Mouse (Mus musculus) c-Kit-negative CD71-positive TER-119-positive erythroid progenitor cells, embryonic 14.5 days (primary cell): ENCODE data around the gene Afg1l.

ENCODE experiments used
- DNase-seq: peaks from one replicate; pipeline ENCODE4 v3.0.0-alpha.2; 2013; ENCODE audit warnings: low read depth, low spot score

The Afg1l gene

DNA sequence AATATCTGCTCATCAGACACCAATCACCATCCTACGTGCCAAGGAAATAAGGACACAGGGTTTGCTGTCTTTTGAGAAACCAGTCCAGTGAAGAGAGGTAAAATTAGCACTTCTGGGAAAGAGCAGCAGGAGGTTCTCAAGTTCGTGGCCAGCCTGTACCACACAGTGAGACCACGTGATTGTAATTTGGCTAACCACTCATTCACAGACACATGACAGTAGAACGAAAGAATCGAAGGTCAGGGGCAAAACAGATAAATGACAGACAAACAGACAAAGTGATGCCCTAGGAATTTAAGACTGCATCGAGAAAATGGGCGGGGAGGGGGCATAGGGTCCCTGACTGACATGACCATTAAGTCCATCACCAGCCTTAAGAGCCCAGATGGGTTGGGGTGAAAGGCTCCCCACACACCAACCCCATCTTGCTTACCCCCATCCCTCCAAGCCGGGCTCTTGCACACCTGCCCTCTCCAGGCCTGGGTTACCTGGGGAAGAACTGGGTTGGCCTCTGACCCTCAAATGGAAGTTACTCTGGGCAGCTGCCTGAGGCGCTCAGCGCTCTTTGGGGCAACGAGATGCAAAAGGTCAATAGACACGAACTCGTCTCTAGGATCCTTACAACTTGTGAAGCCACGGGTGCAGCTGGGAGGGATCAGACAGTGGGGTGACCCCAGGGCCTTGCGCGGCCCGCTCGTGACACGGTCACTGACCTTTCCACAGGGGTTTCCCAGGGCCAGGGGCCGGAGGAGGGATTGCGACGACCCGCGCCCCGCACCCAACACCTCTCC, 620 bp downstream of the Afg1l start:
- DNase-seq, result no peak

DNA sequence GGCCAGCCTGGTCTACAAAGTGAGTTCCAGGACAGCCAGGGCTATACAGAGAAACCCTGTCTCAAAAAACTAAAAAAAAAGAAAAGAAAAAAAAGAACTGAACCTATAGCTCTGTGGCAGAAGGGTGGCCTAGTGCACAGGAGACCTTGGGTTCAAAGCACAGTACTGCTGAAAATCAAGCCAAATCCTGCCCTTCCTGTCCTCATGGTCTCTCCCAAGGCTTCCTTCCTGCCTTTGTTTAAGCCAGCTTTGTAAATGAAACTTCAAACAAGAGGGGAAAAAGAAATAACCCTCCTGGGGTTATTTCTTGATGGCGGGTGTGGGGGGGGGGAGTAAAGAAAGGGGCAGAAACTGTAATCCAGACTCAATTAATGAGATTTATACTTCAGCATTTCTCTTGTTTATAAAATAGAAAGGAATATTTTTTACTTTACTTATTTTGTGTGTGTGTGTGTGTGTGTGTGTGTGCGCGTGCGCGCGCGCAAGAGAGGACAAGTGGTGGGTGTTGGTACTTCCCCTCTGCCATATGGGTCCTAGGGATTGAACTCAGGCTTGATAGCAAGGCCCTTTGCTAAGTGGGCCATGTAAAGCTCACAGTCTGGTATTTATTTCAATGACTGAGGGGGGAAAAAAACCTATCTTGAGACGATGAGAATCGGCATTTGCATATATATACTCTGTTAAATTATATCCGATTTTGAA, 1.4 kb downstream of the Afg1l start:
- DNase-seq, result no peak

DNA sequence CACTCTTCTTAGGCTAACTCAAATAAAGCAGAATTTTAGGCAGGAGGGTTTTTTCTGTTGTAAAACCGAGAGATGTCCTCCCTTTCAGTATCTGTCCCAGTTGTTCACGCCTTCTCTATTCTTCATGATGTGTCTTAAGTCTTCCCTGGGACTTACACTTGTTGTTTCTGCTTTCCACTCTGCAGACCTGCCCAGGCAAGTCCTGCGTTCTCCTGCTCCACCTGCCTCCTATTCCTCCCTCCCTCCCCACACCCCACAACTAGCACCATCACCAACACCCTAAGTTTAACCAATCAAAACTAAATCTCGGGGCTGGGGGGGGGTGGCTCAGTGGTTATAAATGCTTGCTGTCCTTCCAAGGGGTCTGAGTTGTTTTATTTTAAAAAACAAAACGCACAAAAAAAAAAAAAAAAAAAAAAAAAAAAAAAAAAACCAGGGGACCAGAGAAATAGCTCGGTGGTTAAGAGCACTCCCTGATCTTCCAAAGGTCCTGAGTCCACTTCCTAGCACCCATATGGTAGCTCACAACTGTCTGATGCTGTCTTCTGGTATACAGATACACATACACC, 3.3 kb downstream of the Afg1l start:
- no peak for DNase-seq

DNA sequence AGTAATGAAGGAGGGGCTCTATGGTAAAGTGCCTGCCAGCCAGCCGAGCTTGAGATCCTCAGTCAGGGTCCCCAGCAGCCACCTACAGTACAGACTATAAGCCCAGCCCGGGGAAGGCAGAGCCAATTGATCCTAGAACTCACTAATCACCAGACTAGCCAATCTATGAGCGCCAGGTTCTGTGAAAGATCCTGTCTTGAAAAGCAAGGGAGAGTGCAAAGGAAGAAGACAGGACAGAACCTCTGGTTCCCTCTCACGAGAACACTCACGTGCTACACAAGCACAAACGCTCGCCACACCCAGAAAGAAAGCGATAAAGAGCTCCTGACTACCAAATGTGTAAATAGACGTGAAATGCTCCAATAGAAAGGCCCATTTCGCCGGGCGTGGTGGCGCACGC, 13.6 kb downstream of the Afg1l start:
- no peak for DNase-seq

DNA sequence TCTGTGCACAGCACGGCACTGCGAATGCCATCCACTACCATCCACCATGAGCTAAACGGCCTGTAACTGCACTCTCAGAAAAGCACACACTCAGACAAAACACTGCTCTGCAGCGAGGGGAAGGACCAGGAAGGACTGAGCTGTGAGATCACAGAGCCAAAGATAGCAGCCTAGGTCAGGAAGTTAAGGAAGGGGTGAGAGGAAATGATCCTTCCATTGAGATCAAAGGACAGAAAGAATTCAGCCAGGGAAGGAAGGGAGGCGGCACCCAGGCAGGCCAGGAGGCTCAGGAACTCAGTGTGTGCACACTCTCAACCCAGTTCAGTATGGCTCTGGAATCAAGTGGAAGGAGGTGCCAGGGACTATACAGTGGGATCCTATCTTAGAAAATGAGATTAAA, 14.1 kb downstream of the Afg1l start:
- DNase-seq, result no peak

DNA sequence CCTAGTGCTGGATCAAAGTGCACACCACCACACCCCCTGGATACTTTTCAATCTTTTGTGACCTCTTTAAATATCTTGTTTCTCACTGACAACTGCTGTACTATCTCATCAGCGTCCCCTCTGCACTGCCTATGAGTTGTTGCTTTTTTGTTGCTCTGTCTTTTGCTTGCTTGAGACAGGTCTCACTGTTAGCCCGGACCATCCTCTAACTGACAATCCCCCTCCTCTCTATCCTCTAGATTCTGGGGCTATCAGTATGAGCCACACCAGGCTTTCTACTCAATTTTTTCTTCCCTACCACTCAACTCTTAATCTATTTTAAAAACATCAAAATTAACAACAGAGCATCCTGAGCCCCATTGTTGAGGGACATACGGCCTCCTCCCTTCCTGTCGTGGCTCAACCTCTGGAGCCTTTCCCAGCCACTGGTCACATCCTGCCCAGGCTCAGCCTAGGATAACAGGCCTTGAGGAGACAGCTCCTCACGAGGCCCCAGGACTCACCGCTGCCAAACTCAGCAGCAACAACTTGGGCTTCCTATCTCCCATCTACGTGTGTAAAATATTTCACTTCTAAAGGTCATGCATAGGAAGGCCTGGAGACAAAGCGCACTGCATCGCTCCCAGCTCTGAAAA, 20.7 kb downstream of the Afg1l start:
- no peak for DNase-seq

DNA sequence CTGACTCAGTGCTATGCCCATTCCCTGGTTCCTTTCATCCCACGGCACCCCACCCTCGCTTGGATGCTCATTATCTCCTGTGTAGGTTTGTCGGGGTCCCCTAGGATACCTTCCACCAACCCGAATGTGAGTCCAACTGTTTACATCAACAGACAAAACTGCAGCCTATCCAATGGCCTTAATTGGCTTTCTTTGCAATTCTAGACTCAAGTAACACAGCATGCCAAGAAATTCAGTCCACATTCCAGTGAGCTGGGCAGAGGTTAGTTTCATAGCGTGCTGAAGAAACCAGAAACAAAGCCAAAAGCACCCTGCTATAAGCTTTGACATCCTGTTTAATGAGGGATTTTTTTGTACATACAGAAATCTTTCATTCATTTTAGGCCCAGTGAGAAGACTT, 22.4 kb downstream of the Afg1l start:
- DNase-seq, result no peak

DNA sequence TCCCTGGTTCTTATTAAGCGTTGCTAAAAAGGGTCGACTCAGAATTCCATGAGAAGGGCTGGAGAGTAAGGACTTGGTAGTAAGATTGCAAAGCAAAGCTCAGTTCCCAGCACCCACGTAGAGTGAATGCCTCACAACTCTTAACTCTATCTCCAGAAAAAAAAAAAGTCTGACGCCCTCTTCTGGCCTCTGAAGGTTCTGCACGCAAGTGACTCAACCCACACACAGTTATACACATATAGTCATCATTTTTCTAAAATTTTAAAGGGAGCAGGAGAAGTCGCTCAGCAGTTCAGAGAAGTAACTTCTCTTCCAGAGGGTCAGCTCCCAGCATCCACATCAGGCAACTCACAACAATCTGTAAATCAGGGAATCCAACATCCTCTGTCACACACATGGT, 23.7 kb downstream of the Afg1l start:
- DNase-seq, result no peak

DNA sequence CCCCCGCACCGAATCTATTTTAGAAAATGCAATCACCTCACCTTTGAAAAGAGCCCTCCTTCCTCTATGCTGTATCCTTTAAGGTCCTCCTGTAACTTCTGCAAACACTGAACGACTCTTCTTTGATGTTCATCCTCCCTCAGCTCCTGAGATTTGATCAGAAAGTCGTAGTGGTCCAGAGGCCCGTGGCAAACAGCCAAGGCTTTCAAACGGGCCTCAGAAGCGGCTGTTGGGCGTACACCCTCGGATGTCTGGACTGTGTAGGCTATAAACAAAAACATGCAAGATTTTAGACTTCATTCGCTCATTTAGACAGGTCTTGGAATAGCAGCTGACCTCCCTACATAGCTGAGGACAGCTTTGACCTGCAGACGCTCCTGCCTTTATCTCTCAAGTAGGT, 24.1 kb downstream of the Afg1l start:
- DNase-seq, result no peak

DNA sequence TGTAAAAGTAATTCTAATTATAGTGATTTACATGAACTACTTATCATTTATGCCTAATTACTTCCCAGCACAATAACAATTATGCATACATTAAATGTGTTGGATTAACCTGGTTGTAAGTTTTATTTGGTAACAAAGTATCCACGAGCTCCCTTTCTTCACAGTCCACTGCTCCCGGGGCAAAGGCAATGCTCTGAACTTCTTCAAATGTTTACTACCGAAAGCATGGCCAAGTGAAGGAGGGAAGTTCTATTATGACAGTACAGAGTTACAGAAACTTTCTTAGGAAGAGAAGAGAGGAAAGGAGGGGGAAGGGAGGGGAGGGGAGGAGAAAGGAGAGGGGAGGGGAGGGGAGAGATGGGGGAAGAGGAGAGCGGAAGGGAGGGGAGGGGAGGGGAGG, 28.7 kb downstream of the Afg1l start:
- no peak for DNase-seq

DNA sequence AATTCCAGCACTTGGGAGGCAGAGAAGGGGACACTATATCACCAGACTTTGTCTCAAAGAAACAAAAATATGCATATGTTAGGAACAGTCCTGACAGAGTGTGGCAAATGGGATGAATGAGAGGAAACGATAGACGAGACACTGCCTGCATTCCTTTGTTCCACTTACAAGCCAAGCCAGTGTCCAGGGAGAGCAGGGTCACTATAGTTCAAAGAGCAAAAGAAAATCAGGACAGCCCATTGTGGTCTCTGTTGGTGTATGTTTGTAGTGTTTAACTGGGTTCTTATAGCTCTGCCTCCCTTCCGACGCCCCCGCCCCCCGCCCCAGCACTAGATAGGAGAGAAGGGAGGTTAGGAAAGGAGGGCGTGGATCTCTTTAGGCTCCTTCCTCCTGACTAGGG, 30.0 kb downstream of the Afg1l start:
- DNase-seq, result no peak

DNA sequence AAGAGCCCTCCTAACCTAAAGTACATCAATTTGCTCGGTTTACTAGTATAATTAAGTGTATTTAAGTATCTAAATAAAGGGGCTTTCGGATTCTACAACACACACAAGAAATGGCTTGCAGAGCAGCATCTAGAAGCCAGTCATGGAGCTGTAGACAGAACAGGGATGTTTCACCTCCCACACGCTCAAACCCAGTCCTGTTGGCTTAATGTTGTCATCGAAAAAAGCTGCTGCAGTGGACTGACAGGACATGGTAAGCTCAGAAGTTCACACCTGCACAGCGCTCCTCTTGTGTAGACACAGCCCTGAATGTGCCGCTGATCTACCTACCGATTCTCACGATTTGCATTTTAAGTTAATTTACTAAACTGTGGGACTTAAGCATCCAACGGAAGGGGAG, 32.2 kb downstream of the Afg1l start:
- no peak for DNase-seq

DNA sequence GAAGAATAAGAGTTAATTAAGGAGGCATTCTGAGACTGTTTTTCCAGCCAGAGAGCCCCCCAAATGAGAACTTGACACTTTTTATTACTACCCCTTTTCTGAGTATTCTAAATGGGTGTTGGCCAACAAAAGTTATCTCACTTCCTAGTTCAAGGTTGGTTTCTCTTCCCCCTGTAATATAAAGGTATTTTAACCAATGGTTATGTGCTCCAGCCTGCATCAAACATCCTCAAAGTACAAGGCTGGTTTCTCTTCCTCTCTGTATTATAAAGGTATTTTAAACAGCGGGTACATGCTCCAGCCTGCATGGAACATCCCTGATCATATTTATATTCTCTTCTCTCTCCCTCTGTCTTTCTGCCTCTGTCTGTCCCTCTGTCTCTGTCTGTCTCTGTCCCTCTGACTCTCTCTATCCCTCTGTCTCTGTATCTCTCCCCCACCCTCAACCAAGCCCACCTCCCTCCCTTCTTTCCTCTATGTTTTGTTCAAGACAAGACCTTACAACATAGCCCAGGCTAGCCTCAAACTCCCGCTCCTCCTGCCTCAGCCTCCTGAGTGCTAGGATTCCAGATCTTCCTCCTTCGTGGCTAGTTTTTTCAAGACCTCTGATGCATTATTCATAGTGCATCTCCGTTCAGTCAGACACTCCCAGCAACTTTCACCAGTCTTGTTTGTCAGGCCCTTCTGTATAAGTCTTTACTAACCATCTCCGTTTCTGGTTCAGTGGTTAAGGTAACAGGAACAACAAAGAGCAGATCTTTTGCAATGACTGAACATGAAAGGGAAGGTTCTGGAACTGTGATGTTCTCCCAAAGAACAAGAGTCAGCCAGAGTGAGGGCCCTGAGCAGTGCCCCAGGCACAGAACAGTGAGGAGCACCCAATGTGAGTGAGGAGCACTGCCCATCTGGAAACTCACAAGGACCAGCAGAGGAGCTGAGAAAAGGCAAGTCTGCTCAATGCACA, 41.2 kb downstream of the Afg1l start:
- DNase-seq, result no peak

DNA sequence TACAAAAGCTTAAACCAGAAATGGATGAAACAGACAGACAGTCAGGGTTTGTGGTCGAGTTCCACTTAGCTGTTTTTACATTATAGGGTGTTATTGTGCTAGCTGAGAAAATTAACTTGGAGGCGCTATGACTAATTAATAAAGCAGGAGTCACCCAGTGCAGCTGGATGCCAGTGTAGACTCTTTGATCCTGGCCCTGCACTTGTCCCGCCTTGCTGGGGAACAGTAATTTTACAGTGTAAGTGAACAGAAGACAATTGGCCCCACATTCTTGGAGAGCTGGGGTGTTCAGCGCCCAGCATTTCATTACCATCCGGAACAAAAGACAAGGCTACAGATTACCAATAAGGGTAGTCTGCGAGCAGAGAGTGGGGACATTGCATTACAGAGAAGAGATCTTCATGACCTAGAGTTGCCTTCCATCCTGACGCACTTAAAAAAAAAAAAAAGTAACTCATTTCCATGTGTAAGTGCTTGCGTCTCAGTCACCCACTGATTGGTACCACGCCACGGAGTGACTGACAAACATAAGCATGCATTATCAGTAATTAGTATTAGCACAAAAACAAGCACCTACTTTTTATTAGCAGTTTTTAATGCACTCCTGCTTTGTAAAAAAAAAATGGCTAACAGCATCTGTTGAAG, 60.7 kb downstream of the Afg1l start:
- DNase-seq, result no peak

DNA sequence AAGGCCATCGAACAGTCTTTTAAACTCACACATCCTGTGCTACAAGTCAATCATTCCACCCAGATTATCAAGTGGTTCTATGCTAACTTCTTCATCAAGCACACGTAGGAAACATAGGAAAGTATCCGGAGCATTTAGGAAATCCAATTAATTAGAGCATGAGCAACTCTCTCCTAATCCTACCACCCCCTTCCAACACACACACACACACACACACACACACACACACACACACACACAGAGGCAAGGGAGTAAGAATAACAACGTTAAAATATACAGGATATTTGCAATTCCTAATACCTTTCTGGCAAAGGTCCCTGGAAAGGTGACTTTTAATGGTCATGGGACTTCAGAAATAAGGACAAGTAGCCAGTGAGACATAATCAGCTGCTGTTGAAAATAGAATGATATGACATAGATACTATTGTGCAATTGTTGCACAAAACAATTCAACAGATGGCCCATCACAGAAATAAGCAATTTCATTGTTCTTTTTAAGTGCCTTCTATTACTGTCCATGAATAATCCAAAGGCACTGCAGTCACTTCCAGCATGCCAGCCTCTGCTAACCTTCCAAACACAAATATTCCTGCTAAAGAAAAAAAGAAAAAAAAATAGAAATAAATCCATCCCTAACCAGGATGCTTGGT, 62.4 kb downstream of the Afg1l start:
- DNase-seq, result no peak

DNA sequence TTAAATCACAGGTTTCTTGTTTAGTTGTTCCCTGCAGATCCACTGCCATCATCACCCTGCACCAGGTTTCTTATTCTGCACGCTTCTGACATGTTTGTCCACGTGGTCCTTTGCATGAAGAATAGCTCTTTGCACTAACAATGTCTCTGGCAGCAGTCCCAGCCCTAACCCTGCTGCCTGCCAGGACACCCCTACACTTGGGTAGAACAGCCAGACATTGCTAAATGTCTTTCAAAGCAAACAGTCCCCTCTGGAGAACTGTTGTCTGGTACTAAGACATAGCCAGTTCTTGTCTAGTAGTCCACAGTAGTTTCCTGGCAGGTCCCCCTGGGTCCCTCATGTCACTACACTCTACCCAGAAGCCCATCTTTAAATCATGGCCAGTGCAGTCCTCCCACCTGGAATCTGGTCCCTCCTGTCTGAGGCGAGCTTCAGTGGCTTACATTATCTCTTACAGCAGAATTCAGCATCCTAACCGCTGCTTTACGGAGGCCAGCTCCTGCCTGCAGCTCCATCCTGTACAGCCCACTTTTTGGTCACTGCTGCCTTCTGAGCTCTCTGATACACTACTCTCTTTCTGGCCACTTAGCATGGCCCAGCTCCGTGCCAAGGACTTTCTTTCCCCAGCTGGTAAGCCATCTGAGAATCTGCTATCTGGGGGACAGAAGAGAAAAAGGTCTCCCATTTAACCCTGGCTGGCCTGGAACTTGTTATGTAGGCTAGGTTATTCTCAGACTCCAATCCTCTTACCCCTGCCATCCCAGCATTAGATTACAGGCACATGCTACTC, 67.4 kb downstream of the Afg1l start:
- DNase-seq, result no peak

DNA sequence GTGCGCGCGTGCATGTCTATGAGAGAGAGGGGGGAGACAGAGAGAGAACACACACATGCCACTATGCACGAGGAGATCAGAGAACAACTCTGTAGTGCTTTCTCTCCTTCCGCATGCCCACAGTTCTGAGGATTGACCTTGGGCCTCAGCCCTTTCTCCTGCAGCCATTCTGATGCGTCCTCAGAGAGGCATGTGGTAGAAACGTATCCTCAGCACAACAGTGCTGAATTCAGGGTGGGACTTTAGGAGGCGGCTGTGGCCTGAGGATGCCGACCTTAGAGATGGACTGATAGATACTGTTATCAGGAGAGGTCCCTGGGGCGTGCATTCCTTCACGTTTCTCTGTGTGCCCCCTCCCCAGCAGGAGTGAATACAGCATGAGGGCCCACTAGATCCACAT, 87.9 kb downstream of the Afg1l start:
- DNase-seq, result no peak

DNA sequence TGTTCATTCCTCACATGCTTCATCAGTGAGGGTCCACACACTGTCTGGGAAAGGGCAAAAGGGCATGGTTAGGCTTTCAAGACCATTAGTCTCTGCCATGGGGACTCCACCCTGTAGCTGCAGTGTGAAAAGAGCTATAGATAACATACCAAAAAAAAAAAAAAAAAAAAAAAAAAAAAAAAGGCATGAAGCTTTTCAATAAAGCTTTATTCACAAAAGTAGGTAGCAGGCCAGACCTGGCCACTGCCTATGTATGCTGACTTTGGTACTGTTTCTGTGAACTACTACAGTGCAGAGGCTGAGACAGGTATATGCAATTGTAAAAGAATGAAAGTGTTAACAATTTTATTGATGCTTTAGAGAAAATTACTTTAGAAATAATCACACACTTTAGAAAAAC, 90.2 kb downstream of the Afg1l start:
- no peak for DNase-seq

DNA sequence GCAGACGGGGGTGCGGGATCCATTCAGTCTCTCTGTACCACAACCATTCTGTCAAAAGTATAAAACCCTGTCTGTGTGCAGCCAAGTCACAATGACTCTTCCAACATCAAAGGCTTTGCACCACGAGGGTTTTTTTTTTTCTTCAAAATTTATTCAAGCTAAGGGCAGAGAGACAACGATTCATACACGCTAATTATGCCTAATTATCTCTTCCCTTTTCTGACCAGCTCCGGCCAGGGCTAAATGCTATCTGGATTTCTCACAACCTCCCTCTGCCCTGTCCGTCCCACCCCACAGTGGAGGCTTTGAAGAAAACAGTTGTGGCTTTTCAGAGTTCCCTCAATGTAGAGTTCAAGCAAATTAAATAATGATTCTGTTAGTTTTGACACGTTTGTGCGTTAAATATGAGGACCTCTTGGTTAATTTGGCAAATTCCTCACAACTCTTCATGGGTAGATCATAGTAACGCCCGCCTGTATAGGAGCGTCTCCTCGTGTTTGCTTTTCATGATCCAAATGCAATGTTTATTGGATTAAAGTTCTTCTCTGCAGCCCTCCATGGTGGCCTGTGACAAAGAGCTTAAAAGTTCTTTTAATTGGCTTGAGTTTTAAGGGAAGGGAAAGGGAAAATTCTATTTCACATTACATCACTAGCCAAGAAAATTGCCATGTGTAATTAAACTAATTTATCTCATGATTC, 93.3 kb downstream of the Afg1l start:
- DNase-seq, result no peak
